Mouse (Mus musculus) neutrophil, adult 5-6 weeks (primary cell): ENCODE results near the gene Cstad. TPM values are rescaled to one million over a fixed set of nuclear protein-coding genes. Genes with fewer than 3 reads are reported as not detected.

ENCODE experiments used
- ATAC-seq: fragments of 151-379, 151-347 bp; 2 replicates; pipeline ENCODE4 v1.8.0; 2017; ENCODE audit warnings: mild to moderate bottlenecking, moderate TSS enrichment; ENCODE audit not compliant: insufficient number of reproducible peaks, poor library complexity, low FRiP score, severe bottlenecking; ENCODE audit errors: extremely low read depth
- total RNA-seq: library from RNA; stranded (forward); fragments of 200-1000 nt; gene quantifications from 2 replicates; pipeline ENCODE4 v1.2.3, GENCODE M21; 2017

Gene Cstad
- total RNA-seq: 0.58 and 0.98 TPM in 2 replicates

DNA sequence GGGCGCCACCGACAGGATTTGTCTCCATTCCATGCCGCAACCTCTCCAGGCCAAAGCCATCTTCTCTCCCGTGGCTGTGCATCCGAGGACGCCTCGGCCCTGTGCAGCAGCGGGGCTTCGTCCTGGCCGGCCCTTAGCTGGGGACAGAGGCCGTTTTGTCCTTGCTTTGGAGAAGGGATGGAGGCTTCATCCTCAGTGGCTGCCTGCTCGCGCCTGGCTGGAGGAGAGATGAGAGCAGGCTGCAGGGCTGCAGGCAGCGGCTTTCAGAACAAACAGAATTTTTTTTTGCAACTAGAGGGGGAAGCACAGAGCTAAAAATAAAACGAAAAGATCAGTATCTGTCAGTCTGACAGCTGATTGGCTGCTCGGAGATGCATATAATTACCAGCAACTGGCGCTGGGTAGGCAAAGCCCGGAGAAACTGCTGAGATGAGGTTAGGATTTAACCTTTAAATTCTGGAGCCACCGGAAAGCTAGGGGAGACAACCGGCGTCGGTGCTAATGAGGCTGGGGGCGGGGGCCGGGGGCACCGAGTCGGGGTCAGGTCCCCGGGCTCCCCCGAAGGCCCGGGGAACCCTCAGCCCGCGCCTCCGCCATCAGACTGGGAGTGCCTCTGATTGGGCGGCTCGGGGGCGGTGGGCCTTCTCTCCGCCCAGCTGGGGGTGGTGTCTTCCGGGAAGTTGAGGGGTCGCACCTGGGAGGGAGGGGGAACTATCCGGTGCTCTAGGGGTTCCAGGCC lies at the start of gene Cstad:
Gene Cstad (plus strand): TSS at position 400 of the 739 bp plus-strand sequence.
- peak; percentile 55 for ATAC-seq

DNA sequence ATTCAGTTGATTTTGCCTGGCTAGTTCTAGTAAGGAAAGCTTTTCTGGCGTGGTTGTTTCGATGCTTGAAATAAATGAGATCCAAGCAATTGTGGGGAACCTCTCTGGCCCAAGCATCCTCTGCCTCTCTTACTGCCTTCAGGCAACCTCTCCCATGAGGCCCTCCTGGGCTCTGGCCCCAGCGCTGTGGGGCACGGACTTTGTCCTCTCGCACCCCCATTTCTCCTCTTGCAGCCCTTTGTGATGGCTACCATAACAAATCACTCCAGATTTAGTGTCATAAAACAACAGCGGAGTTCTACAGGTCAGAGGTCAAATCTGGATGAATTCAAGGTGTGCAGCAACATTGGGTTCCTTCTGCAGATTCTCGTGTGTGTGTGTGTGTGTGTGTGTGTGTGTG lies 49.1 kb upstream of the Cstad start:
- no peak for ATAC-seq

DNA sequence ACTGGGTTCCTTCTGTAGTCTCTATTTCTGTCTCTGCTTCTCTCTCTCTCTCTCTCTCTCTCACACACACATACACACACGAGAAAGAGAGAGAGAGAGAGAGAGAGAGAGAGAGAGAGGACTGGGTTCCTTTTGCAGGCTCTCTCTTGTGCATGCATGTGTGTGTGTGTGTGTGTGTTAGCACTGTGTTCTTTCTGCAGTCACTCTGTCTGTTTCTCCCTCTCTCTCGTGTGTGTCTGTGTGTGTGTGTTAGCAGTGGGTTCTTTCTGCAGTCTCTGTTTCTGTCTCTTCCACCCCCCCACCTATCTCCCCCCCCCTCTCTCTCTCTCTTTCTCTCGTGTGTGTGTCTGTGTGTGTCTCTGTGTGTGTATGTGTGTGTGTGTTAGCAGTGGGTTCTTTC lies 48.6 kb upstream of the Cstad start:
- no peak for ATAC-seq

DNA sequence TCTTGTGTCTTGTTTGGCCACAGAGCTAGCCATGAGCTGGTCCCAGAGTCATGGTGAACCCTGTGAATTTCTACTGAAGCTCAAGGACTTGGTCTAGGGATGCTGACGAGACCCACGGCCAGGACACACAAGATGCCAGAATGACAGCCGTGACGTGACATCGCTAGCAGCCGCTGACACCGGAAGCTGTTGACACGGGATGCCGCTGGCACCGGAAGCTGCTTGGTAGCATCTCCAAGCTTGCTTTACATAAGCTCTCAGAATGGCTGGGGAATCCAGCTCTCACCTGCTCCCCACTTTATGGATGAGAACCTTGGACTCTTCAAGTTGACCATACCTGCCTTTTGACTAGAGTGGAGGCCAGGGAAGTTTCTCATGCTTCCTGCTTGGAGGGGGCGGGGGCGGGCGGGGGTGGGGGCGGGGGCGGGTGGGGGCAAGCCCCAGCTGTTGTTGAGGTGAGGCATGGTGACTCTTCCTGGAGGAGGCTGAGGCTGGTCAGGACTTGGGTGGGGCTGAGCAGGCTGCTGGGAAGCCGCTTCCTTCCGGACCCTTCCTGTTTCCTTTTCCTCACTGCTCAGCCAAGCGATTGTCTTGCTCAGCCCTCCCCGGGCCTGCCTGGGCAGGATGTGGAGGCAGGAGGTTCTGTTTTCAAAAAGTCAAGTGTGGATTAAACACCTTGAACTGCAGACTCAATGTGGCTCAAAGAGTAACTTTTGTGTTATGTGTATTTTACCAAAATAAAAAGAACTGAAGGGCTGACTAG lies 47.2 kb upstream of the Cstad start:
- no peak for ATAC-seq

DNA sequence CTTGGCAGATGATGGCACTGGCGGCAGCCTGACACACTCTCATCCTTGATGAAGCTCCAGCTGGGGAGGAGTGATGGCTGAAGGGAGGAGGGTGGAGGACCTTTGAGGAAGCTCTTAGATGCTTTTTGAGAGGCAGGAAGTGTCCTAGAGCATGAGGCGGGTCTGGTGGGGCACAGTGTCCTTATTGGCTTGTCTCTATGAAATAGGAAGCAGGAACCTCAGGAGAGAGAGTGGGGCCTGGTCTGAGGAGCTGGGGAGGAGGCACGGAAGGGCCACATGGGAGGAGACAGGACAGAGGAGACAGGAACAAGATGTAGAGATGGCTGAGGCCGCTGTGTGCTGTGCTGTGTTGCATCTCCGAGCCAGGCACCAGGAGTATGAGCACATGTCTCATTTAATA lies 43.3 kb upstream of the Cstad start:
- ATAC-seq: no peak

DNA sequence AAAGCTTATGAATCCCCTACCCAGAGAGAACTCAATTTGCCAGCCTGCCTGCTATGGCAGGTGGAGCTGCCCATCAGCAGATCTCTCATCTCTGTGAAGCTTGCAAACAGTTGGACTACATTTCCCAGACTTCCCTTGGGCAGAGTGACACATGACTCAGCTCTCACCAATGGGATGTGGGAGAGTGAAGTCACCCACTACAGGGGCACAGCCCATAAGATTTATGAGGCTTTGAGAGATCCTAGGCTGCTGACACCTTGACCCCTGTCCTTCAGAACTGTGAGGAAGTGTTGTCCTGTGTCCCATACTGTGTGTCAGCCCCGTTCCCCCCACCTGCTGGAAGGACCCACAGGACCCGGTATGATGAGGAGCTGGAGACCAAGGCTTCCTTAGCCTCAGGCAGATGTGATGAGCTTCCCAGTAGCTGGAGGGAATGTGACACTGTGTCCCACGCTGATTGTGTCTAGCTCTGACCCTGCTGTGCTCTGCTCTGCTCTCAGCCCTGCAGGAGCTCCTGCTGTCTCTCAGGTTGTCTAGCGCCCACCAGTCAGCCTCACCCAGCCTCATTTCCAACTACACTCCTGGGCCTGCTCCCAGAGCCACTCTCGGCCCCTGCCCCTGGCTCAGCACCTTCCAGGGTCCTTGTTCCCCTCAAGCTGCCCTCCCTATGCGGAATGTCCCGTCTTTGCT lies 40.8 kb upstream of the Cstad start:
- ATAC-seq: peak; percentile 55; the same call in 1 of the 2 replicates

DNA sequence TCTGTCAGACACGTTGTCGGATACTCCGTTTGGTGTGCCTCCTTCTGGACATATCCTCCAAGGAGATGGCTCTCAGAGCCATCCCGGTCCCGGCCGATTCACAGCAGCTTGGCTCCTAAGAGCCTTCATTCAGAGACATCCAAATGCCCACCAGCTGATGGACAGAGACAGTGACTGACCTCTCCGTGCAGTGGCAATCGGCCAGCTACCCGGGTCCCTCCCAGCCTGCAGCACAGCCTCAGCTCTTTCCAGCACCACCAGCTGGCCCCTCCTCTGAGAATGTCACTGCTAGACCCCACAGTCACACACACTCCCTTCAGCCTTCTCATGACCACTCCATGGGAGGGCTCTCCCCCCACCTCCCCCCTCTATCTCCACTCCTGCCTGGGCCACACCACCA lies 39.6 kb upstream of the Cstad start:
- no peak for ATAC-seq

DNA sequence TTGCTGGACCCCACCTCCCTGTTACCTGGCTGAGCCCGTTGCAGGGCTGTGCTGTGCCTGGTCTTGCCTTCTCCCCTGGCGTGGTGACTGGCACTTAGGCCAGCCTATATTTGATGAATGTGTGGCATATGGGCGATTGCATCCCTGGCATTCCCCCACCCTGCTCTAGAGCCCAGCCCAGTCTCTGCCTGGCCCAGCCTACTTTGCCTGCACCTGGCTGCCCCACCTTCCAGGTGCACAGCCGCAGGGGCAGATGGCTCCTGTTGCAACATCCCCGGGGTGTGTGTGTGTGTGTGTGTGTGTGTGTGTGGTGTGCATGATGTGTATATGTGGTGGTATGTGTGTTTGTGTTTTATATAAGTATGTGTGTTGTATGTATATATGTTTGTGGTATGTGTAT lies 38.3 kb upstream of the Cstad start:
- ATAC-seq: no peak

DNA sequence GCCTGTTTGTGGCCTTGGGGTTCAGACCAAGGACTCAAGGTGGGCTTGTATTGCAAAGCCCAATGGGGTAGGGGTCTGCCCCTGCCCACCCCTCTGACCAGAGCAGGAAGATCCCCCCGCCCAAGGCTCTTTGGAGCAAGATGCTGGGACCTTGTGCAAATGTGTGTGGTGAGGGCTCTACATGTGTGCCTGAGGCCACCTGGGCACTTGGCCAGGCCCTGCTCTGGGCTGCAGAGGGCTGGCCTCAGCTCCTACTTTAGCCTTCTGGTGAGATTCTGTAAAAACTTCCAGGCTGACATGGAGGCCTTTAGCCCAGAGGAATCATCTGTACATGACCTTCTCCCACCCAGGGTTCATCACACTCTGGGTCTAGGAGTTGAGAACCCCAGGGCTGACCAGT lies 35.3 kb upstream of the Cstad start:
- ATAC-seq: no peak

DNA sequence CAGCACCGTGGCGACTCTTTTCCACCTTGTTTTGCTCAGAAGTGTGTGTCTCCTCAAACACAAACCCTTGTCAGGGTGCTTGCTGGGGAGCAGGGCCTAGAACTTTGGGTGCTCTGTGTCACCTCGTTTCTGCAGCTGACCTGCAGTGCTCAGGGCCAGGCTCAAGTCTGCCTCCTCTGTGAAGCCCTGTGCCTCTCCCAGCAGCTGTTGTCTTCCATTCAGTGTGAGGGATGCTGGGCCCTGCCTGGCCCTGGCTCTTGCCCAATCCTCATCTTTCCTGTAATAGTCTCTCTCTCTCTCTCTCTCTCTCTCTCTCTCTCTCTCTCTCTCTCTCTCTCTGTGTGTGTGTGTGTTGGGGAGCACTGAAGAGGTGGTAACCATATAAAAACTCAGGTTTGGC lies 32.3 kb upstream of the Cstad start:
- ATAC-seq: no peak

DNA sequence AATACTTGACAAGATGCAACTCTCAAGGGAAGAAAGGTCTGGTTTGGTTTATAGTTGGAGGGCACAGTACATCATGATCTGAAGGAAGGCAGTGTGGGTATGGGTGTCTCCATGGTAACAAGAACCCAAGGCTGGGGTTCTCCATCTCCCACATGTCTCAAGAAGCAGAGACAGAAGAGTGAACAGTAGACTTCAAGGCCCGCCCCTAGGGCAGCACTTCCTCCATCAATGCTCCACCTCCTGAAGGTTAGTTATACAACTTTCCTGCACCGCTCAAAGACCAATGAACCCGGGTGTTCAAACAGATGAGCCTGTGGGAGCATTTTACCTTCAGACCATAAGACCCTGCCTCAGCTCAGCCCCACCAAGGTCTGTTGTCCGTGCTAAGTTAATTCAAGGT lies 23.2 kb upstream of the Cstad start:
- no peak for ATAC-seq

DNA sequence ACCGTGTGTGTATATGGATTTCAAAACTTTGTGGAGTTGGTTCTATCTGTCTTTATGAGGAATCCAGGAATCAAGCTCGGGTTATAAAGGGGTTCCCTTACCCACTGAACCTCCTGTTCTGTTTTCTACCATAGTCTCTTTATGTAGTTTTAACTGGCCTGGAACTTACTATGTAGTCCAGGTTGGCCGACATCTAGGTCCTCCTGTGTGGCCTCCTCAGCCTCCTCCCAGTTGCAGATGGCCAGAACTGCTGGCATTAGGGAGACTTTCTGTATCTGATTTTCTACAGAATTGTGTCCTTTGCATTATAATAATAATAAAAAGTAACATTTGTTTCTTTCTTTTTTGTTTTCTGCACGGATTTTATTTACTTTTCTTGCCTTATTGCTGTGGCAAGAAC lies 21.3 kb upstream of the Cstad start:
- no peak for ATAC-seq

DNA sequence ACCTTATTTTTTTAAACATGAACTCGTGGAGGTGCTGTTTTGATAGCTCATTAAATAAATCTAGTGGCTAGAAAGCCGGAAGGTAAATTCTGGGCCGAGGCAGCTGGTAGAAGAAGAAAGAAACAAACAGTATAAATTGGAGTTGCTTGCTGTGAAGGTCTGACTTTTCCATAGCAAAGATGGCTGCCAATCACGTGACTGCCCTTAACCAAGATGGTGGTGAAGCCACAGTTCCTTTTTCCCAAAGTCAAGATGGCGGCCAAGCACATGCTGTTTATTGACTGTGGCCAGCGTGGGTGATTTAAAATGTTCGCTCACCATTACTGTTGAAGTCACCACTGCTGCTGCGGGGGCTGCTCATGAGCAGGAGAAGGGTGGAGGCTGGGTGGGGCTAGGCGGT lies 17.8 kb upstream of the Cstad start:
- ATAC-seq: no peak

DNA sequence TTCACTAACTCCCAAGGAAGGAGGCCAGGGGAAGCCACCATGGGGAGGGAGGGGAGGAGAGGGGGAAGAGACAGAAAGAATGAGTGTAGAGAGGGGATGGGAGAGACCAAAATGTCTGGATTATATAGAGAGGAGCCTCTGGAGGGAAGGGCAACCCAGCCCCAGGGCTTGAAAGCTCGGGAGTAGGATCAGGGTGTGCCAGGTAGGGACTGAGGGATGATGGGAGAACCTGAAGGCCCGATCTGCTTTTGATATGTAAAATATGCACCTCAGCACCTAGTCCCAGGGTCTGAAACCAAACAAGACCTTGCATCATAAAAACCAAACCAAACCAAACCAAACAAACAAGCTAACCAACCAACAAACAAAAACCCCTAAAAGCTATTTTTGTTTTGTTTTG lies 16.8 kb upstream of the Cstad start:
- ATAC-seq: no peak

DNA sequence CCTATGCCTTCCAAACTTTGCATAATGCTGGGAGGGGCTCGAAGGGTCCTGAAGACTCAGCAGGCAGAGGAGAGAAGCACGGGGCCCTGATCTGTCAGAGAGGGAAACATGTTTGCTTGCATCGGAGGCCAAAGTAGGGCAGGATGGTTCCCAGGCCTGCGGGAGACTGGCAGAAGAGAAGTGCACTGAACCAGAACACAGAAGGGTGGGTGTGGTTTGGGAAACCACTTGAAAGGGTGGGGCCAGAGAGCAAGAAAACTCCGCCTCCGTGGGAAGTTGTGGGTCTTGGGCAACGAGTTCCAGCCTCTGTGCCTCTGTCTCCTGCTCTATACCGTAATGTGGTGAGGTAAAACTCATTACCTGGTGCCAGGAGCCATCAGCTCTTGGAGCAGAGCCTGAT lies 7.7 kb upstream of the Cstad start:
- ATAC-seq: peak; percentile 26; the same call in 1 of the 2 replicates

DNA sequence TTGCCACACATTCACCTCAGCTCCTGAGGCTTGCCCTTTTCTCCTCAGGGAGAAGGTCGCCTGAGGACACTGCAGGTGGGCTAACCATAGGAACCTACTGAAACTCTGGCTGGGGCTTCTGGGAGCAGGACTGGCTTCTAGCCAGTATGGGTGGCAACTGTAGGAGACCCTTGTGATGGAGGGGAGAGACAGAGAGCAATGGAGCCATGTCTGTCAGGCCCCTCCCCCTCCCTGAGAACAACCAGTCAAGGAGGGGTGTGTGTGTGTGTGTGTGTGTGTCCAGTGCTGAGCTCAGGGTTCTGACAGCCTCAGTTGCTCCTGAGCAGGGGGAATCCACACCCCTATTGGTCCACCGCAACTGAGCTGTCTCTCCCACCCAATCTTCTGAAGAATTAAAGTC lies 7.2 kb upstream of the Cstad start:
- no peak for ATAC-seq

DNA sequence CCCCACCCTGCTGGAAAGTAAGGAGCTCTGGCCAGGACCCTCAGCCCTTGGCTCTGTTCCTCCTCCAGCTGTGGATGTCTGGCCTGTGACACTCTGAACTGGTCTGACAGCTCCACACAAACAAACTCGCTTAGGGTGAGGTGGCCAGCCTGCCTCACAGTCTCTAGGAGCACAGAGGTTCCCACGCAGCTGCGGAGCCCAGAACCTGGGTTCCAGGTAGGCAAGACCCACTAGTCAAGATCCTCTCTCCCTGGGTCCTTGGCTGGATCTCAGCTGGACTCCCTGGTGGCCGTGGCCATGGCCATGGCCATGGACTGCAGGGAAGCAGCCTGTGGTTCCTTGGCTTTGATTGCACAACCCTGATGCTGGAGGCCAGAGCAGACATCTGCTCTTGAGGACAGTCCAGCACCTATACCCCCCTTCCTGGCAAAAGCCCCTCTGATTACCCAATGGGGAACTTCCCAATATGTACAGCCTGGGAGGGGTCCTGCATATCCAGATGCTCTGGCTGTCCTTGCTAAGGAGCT lies 5.8 kb upstream of the Cstad start:
- ATAC-seq: no peak

DNA sequence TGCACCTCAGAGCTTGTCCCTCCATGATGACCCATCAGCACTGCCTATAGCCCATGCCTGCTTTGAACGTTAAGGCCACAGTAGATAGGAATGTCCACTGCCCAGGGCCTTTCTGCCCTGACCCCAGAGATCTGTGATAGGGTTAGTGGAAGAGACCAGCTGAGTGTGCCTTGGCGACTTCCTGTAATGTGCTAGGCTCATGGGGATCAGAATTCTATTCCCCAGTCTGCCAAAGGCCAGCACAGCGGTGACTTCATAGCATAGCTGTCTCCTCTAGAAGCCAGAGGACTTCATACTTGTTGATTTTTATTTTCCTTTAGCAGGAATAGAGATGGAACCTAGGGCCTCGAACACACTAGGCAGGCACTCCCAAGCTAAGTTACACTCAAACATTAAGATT lies 5.1 kb upstream of the Cstad start:
- ATAC-seq: no peak

DNA sequence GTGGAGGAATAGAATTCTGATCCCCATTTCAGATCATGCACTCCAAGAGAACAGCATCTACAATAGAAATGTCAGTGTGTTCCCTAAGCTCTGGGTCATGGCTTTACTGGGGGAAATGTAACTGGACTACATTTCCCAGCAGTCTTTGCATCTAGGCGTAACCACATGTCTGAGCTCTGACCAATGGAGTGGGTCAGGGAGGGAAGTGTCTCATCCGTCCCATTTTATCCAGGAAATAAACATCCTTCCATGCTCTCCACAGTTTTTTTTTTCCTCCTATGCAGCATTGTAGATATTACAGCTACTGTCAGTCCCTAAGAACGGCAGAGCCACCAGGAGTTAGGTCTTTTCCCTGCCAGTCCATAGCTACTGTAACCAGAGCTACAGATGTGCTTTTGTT lies 3.9 kb upstream of the Cstad start:
- peak; percentile 58; the same call in 1 of the 2 replicates for ATAC-seq

DNA sequence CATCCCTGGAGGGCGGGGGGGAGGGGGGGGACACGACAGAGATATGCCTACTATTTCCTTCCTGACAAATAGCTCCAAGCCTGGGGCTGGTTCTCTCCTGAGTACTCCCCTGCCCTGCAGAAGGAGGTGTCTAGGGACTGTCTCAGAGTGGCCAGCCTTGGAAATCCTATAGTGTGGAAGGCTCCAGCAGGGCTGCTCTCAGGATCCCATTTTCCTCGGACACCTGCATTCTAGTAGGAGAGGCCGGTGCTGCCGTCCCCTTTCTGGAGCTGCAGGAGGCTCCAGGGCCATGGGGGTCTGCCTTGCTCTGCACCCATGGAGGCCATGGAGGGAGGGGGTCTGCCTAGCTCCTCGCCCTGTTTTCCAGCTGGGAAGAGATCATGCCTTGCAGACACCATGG lies 2.4 kb upstream of the Cstad start:
- no peak for ATAC-seq
